Mouse (Mus musculus): Measurements from ENCODE around the gene Ust. TPM values are rescaled to one million over a fixed set of nuclear protein-coding genes. Genes with fewer than 3 reads are reported as not detected.

Gene Ust
- polyA plus RNA-seq, 1 experiment from 2014 or later, result 4.6 TPM

DNA sequence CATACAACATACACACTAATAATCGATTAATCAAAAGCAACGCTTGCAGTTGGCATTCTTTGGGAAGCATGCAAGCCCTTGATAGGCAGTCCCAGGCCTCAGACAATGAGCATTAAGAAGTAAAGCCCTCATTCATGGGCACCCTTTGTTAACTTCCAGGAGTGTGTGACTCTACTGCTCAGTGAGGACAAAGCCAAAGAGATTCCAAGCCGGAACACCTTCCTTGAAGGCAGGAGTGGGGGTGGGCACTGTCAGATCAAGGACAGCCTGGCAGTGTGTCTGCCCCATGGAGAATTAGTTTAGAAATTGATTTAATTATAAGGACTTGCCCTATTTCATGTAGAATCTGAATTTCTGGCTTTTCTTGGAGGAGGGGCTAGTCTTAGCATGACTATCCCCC is 308.3 kb downstream of the Ust start:
- no peaks in the 10 kb centered on the region for H3K4me1 ChIP-seq (ENCODE audit: control insufficient read depth, insufficient read depth, low read length)
- DNase-seq (ENCODE audit: low spot score) (no peak), ATAC-seq (replicated peaks; ENCODE audit: insufficient number of reproducible peaks, low FRiP score, low TSS enrichment, low read depth) (no peak)
- no peak overlapping the region for H3K4me3 ChIP-seq (ENCODE audit: low read depth, low read length)
- no peak overlapping the region for H3K4me2 ChIP-seq (ENCODE audit: low read depth, low read length)
- no peaks in the 10 kb centered on the region for H3K36me3 ChIP-seq (replicated peaks; ENCODE audit: control insufficient read depth, insufficient read depth, low read depth, low read length)
- WGBS, result 57% methylated on average over 3 of the region's 3 CpGs
- no peaks in the 10 kb centered on the region for H3K9me3 ChIP-seq (replicated peaks; ENCODE audit: control insufficient read depth, low read length)
- H3K27me3 ChIP-seq (ENCODE audit: control insufficient read depth, insufficient read depth, low read length), result no peaks in the 10 kb centered on the region
- H3K27ac ChIP-seq (replicated peaks; ENCODE audit: low read depth, low read length), result no peak overlapping the region
- H3K9ac ChIP-seq (replicated peaks; ENCODE audit: low read length), result no peak overlapping the region

- Histone ChIP-seq H3K4me1 (ENCODE audit: control insufficient read depth, insufficient read depth, low read length) (no peaks in the 10 kb centered on the region), H3K4me2 (ENCODE audit: low read depth, low read length) (no peak overlapping the region), H3K9ac (replicated peaks; ENCODE audit: low read length) (no peak overlapping the region), H3K4me3 (ENCODE audit: low read depth, low read length) (no peak overlapping the region), H3K27ac (replicated peaks; ENCODE audit: low read depth, low read length) (no peak overlapping the region), H3K36me3 (replicated peaks; ENCODE audit: control insufficient read depth, insufficient read depth, low read depth, low read length) (no peaks in the 10 kb centered on the region), H3K9me3 (replicated peaks; ENCODE audit: control insufficient read depth, low read length) (no peaks in the 10 kb centered on the region), H3K27me3 (ENCODE audit: control insufficient read depth, insufficient read depth, low read length) (no peaks in the 10 kb centered on the region)
- ATAC-seq (replicated peaks; ENCODE audit: insufficient number of reproducible peaks, low FRiP score, low TSS enrichment, low read depth), result no peak
- DNase-seq (ENCODE audit: low spot score), result no peak
- 95% methylated on average over 19 of the region's 19 CpGs for WGBS
Observed at GRCm38 (mm10) chr10:8207358-8207757, 311.3 kb downstream of the Ust start.

DNA sequence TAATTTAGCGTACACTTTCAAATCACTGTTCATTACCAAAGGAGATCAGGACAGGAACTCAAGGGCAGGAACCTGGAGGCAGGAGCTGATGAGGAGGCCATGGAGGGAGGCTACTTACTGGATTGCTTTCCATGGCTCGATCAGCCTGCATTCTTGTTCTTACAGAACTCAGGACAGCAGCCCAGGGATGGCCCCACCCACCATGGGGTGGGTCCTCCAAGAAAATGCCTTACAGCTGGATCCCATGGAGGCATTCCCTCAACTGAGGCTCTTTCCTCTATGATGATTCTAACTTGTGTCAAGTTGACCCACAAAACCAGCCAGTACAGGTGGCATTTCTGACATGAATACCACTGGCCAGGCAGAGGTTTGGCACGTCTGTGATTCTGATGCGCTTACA is 314.9 kb downstream of the Ust start:
- ATAC-seq (replicated peaks; ENCODE audit: insufficient number of reproducible peaks, low FRiP score, low TSS enrichment, low read depth) (no peak), DNase-seq (ENCODE audit: low spot score) (no peak)
- WGBS, result 76% methylated on average over 4 of the region's 4 CpGs
- H3K4me2 ChIP-seq (ENCODE audit: low read depth, low read length), result no peak overlapping the region
- H3K27me3 ChIP-seq (ENCODE audit: control insufficient read depth, insufficient read depth, low read length), result no peaks in the 10 kb centered on the region
- H3K9me3 ChIP-seq (replicated peaks; ENCODE audit: control insufficient read depth, low read length), result no peaks in the 10 kb centered on the region
- H3K27ac ChIP-seq (replicated peaks; ENCODE audit: low read depth, low read length), result no peak overlapping the region
- H3K4me1 ChIP-seq (ENCODE audit: control insufficient read depth, insufficient read depth, low read length), result no peaks in the 10 kb centered on the region
- no peaks in the 10 kb centered on the region for H3K36me3 ChIP-seq (replicated peaks; ENCODE audit: control insufficient read depth, insufficient read depth, low read depth, low read length)
- H3K4me3 ChIP-seq (ENCODE audit: low read depth, low read length), result no peak overlapping the region
- H3K9ac ChIP-seq (replicated peaks; ENCODE audit: low read length), result no peak overlapping the region

DNA sequence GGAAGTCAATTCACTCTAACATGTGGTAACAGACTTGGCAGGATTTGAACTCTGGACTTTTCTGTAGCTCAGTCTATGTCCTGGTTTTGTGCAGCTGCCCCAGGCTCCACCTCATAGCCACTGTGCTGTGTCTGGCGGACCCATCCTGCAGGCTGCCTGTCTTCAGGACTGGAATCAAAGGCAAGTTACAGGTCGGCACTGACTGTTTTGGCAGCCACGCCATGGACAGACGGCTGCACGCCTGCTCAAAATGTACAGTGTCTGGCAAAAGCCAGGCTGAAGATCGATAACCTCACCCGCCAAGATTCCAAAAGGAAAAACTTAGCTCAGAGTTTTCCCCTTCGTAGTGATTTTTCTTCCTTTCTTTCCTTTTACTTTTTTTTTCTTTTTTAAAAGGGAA is 318.8 kb downstream of the Ust start:
- 84% methylated on average over 8 of the region's 8 CpGs for WGBS
- no peaks in the 10 kb centered on the region; the same call in 1 of the 2 replicates for H3K4me1 ChIP-seq (ENCODE audit: control insufficient read depth, insufficient read depth, low read length)
- H3K36me3 ChIP-seq (replicated peaks; ENCODE audit: control insufficient read depth, insufficient read depth, low read depth, low read length), result no peaks in the 10 kb centered on the region
- H3K4me2 ChIP-seq (ENCODE audit: low read depth, low read length), result no peak overlapping the region
- H3K4me3 ChIP-seq (ENCODE audit: low read depth, low read length), result no peak overlapping the region
- H3K27me3 ChIP-seq (ENCODE audit: control insufficient read depth, insufficient read depth, low read length), result no peaks in the 10 kb centered on the region
- ATAC-seq (replicated peaks; ENCODE audit: insufficient number of reproducible peaks, low FRiP score, low TSS enrichment, low read depth), result no peak
- H3K9me3 ChIP-seq (replicated peaks; ENCODE audit: control insufficient read depth, low read length), result no peaks in the 10 kb centered on the region
- H3K27ac ChIP-seq (replicated peaks; ENCODE audit: low read depth, low read length), result no peak overlapping the region
- no peak overlapping the region for H3K9ac ChIP-seq (replicated peaks; ENCODE audit: low read length)
- DNase-seq (ENCODE audit: low spot score), result no peak

- H3K4me3 ChIP-seq (ENCODE audit: low read depth, low read length), result no peak overlapping the region
- no peak for ATAC-seq (replicated peaks; ENCODE audit: insufficient number of reproducible peaks, low FRiP score, low TSS enrichment, low read depth)
- no peak overlapping the region for H3K27ac ChIP-seq (replicated peaks; ENCODE audit: low read depth, low read length)
- no peaks in the 10 kb centered on the region for H3K27me3 ChIP-seq (ENCODE audit: control insufficient read depth, insufficient read depth, low read length)
- H3K9ac ChIP-seq (replicated peaks; ENCODE audit: low read length), result no peak overlapping the region
- 89% methylated on average over 9 of the region's 9 CpGs for WGBS
- no peaks in the 10 kb centered on the region; the same call in 1 of the 2 replicates for H3K4me1 ChIP-seq (ENCODE audit: control insufficient read depth, insufficient read depth, low read length)
- H3K4me2 ChIP-seq (ENCODE audit: low read depth, low read length), result no peak overlapping the region
- H3K9me3 ChIP-seq (replicated peaks; ENCODE audit: control insufficient read depth, low read length), result no peaks in the 10 kb centered on the region
- no peak for DNase-seq (ENCODE audit: low spot score)
- no peaks in the 10 kb centered on the region for H3K36me3 ChIP-seq (replicated peaks; ENCODE audit: control insufficient read depth, insufficient read depth, low read depth, low read length)
Observed at GRCm38 (mm10) chr10:8199026-8199756, 319.4 kb downstream of the Ust start.

DNA sequence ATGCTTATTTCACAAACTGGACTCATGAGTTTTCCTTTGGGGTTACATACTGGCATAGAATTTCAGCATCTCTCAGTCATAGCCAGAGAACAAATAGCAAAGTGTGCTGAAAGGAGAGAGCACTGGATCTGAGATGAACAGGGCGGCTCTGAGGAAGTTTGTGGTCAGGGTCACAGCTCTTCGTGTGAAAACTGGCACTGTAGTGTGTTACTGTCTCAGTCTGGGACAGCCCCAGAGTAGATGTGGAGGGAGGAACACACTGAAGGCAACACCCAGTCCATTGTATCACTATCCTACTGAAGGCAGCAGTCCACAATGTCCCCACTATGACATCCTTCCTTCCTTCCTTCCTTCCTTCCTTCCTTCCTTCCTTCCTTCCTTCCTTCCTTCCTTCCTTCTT is 321.0 kb downstream of the Ust start:
- Histone ChIP-seq H3K4me1 (ENCODE audit: control insufficient read depth, insufficient read depth, low read length) (no peaks in the 10 kb centered on the region; the same call in 1 of the 2 replicates), H3K4me3 (ENCODE audit: low read depth, low read length) (no peak overlapping the region), H3K27ac (replicated peaks; ENCODE audit: low read depth, low read length) (no peak overlapping the region), H3K4me2 (ENCODE audit: low read depth, low read length) (no peak overlapping the region), H3K9ac (replicated peaks; ENCODE audit: low read length) (no peak overlapping the region), H3K36me3 (replicated peaks; ENCODE audit: control insufficient read depth, insufficient read depth, low read depth, low read length) (no peaks in the 10 kb centered on the region), H3K27me3 (ENCODE audit: control insufficient read depth, insufficient read depth, low read length) (no peaks in the 10 kb centered on the region), H3K9me3 (replicated peaks; ENCODE audit: control insufficient read depth, low read length) (no peaks in the 10 kb centered on the region)
- ATAC-seq (replicated peaks; ENCODE audit: insufficient number of reproducible peaks, low FRiP score, low TSS enrichment, low read depth) (no peak), DNase-seq (ENCODE audit: low spot score) (no peak)
- WGBS, result 56% methylated on average over 2 of the region's 2 CpGs

DNA sequence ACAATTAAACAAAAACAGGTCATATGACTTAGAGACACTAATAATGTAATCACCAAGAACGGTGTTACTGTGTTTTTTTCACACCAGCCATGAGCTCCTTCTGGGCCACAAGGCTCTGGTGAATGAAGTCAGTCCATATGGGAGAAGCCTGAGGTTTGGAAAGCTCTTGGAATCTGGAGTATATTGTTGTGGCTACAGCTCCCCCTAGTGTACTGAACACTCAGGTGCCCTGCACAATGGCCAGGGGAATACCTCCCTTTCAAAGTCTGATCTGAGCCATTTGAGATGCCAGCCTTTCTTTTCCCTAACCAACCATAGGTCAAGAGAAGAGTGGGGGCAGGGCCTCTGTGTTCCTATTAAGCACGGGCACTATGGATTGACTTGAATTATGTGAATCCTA is 322.3 kb downstream of the Ust start:
- WGBS, result 5% methylated on average over 2 of the region's 2 CpGs
- DNase-seq (ENCODE audit: low spot score), result peak; percentile 90
- Histone ChIP-seq H3K4me2 (ENCODE audit: low read depth, low read length) (no peak overlapping the region), H3K27me3 (ENCODE audit: control insufficient read depth, insufficient read depth, low read length) (no peaks in the 10 kb centered on the region), H3K36me3 (replicated peaks; ENCODE audit: control insufficient read depth, insufficient read depth, low read depth, low read length) (no peaks in the 10 kb centered on the region), H3K4me1 (ENCODE audit: control insufficient read depth, insufficient read depth, low read length) (no peaks in the 10 kb centered on the region; the same call in 1 of the 2 replicates), H3K27ac (replicated peaks; ENCODE audit: low read depth, low read length) (no peak overlapping the region), H3K9ac (replicated peaks; ENCODE audit: low read length) (no peak overlapping the region), H3K9me3 (replicated peaks; ENCODE audit: control insufficient read depth, low read length) (no peaks in the 10 kb centered on the region), H3K4me3 (ENCODE audit: low read depth, low read length) (no peak overlapping the region)
- ATAC-seq (replicated peaks; ENCODE audit: insufficient number of reproducible peaks, low FRiP score, low TSS enrichment, low read depth), result peak; percentile 86

DNA sequence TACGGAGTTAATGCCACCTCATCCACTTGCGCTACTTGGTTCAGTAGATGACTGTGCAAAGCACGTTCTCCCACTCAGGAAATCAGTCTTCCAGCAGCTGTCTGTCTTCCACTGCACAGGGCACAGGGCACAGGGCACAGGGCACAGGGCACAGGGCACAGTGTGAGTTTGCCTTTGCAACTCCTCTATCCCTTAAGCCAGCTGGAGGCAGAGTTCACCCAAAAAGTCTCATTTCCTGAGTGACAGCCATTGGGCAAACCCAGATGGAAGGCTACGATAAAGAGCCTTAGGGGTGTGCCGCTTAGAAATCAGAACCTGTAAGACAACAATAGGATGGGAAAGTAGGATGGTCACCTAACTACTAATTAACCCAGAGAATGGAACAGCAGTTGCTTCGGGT is 322.9 kb downstream of the Ust start:
- 39% methylated on average over 6 of the region's 6 CpGs for WGBS

More for the DNA sequence above, 322.9 kb downstream of the Ust start:
- no peaks in the 10 kb centered on the region for H3K27me3 ChIP-seq (ENCODE audit: control insufficient read depth, insufficient read depth, low read length)
- ATAC-seq (replicated peaks; ENCODE audit: insufficient number of reproducible peaks, low FRiP score, low TSS enrichment, low read depth) (0 out of 2 replicates have a peak, but pooled peaks have one; percentile 35), DNase-seq (ENCODE audit: low spot score) (no peak)
- no peak overlapping the region for H3K4me2 ChIP-seq (ENCODE audit: low read depth, low read length)
- H3K4me3 ChIP-seq (ENCODE audit: low read depth, low read length), result no peak overlapping the region
- H3K36me3 ChIP-seq (replicated peaks; ENCODE audit: control insufficient read depth, insufficient read depth, low read depth, low read length), result no peaks in the 10 kb centered on the region
- H3K4me1 ChIP-seq (ENCODE audit: control insufficient read depth, insufficient read depth, low read length), result no peaks in the 10 kb centered on the region; the same call in 1 of the 2 replicates
- 0 out of 2 replicates have a peak overlapping the region, but pooled peaks have one; percentile 4 for H3K27ac ChIP-seq (replicated peaks; ENCODE audit: low read depth, low read length)
- H3K9ac ChIP-seq (replicated peaks; ENCODE audit: low read length), result no peak overlapping the region
- no peaks in the 10 kb centered on the region for H3K9me3 ChIP-seq (replicated peaks; ENCODE audit: control insufficient read depth, low read length)
